Mouse (Mus musculus) hindbrain, embryonic 15.5 days (tissue): Measurements from ENCODE around the gene Pard3b. TPM values are rescaled to one million over a fixed set of nuclear protein-coding genes. Genes with fewer than 3 reads are reported as not detected.

Experiments
- ATAC-seq: fragments of 200-750 bp; cut with Nextera tagmentation; 2 replicates; pipeline ENCODE4 v1.8.0; 2017; ENCODE audit warnings: low read depth, moderate number of reproducible peaks, moderate TSS enrichment; ENCODE audit not compliant: low FRiP score
- H3K27ac ChIP-seq: fragments of 300-500 bp; sonication (generic); replicated peaks from 2 replicates; pipeline ENCODE4 v1.5.1; 2015; ENCODE audit warnings: mild to moderate bottlenecking, inconsistent platforms
- H3K27me3 ChIP-seq: fragments of 300-500 bp; sonication (generic); 2 replicates; pipeline ENCODE4 v1.6.1; 2015; ENCODE audit warnings: control low read depth, inconsistent platforms
- H3K36me3 ChIP-seq: fragments of 300-500 bp; sonication (generic); 2 replicates; pipeline ENCODE4 v1.6.1; 2015; ENCODE audit warnings: control low read depth, inconsistent platforms
- H3K4me1 ChIP-seq: fragments of 300-500 bp; sonication (generic); replicated peaks from 2 replicates; pipeline ENCODE4 v1.6.1; 2015; ENCODE audit warnings: control low read depth, inconsistent platforms
- H3K4me2 ChIP-seq: fragments of 300-500 bp; sonication (generic); 2 replicates; pipeline ENCODE4 v1.6.1; 2015; ENCODE audit warnings: moderate library complexity, mild to moderate bottlenecking, inconsistent platforms
- H3K4me3 ChIP-seq: fragments of 300-500 bp; sonication (generic); 2 replicates; pipeline ENCODE4 v1.5.1; 2015; ENCODE audit warnings: mild to moderate bottlenecking, inconsistent platforms
- H3K9ac ChIP-seq: fragments of 300-500 bp; sonication (generic); 2 replicates; pipeline ENCODE4 v1.6.1; 2015; ENCODE audit warnings: inconsistent platforms
- H3K9me3 ChIP-seq: fragments of 300-500 bp; sonication (generic); 2 replicates; pipeline ENCODE4 v1.6.1; 2016; ENCODE audit warnings: control low read depth, inconsistent platforms
- WGBS: fragments of 180-500 bp; shearing (Covaris S2); methylation state at CpG from one replicate; pipeline ENCODE4 v1.1.7; 2015; 5-methylcytosine and 5-hydroxymethylcytosine counted together
- polyA plus RNA-seq: library from polyadenylated mRNA; unstranded; fragments of >200 nt; fragmentation: Nextera tagmentation; extraction: Ambion mirVana; gene quantifications from 2 replicates; pipeline ENCODE4 v1.2.1, GENCODE M21; 2015

Pard3b gene
- polyA plus RNA-seq, 1 experiment from 2014 or later = 9.0 TPM

DNA sequence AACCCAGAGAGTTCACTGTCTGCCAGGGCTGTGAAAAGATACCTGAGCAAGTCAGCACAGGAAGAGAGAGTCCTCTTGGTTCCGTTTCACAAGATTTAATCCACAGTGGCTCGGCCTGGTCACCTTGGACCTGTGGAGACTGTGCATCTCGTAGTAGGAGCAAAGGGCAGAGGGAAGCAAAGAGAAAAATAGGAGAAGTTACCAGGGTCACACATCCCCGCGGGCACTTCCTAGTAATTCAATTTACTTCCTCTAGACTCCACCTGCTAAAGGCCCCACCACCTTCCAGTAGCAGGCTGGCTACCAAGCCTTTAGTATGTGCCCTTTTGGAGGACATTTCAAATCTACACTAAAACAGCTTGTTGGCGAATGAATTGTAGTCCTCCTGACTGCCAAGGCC lies 1052.6 kb downstream of the Pard3b start:
- H3K4me1 ChIP-seq = 0 out of 2 replicates have a peak, but pooled peaks cover 2% of the 10 kb centered on the region
- no peak for ATAC-seq
- H3K27ac ChIP-seq = no peak overlapping the region
- H3K9ac ChIP-seq = no peak overlapping the region
- H3K4me3 ChIP-seq = no peak overlapping the region
- 86% methylated on average over 6 of the region's 6 CpGs for WGBS
- no peaks in the 10 kb centered on the region for H3K36me3 ChIP-seq
- 0 out of 2 replicates have a peak, but pooled peaks cover 3% of the 10 kb centered on the region for H3K27me3 ChIP-seq
- no peak overlapping the region for H3K4me2 ChIP-seq
- no peaks in the 10 kb centered on the region for H3K9me3 ChIP-seq
